Mouse (Mus musculus): ENCODE results near the gene Prim1.

DNA sequence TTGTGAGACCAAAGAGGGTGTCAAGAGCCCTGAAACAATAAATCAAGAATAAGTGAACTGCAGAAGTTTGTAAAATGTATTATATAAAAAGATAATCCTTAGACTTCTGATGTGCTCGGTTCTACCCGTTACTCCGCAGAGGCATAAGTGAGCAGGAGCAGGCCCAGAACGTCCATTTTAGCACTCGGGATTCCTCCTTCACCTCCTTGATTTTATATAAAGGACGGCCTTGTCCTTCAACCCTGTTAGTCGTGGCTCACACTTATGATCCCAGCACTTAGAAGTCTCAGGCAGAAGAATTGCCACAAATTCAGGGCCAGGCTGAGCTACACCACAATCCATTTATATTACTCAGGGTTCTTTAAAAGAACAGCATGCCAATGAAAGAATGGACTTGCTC, 15.0 kb downstream of the Prim1 start:
- TF ChIP-seq POLR2A (IDR thresholded peaks at IDR 0.05; ENCODE audit: borderline replicate concordance, extremely low read depth, insufficient read depth, insufficient read length, poor library complexity, severe bottlenecking) (no peak), CTCF (IDR thresholded peaks at IDR 0.05; ENCODE audit: borderline replicate concordance, extremely low read depth, insufficient read depth, insufficient read length) (no peak)
